Mouse (Mus musculus): Measurements from ENCODE around the gene Exoc4.

- TF ChIP-seq GATA1 (IDR thresholded peaks at IDR 0.05; ENCODE audit: borderline replicate concordance, low read length): no peak
- TF ChIP-seq CTCF (IDR thresholded peaks at IDR 0.05; ENCODE audit: low read depth, low read length): no peak
- TF ChIP-seq TAL1 (conservative IDR thresholded peaks at IDR 0.05; ENCODE audit: low read depth, low read length): no peak
- TF ChIP-seq POLR2AphosphoS5 (IDR thresholded peaks at IDR 0.05; ENCODE audit: insufficient replicate concordance, low read depth, low read length): no peak
- no peak for TF ChIP-seq GATA2 (IDR thresholded peaks at IDR 0.05; ENCODE audit: borderline replicate concordance, low read depth, low read length)
These were observed 176.1 kb downstream of the Exoc4 start for GRCm38 (mm10) chr6:33425007-33425406.

All from G1E (cell line).